Mouse (Mus musculus) neural tube, embryonic 15.5 days (tissue): ENCODE results near the gene Hpse2. TPM values are rescaled to one million over a fixed set of nuclear protein-coding genes. Genes with fewer than 3 reads are reported as not detected.
"Not testable (repeated sequence)": the region's sequence is repeated elsewhere in the genome, so short reads cannot be mapped to it uniquely, and the experiment has no call there.

Source experiments
- ATAC-seq: fragments of 200-750 bp; cut with Nextera tagmentation; 2 replicates; pipeline ENCODE4 v1.8.0; 2017; ENCODE audit warnings: mild to moderate bottlenecking, moderate TSS enrichment, moderate library complexity; ENCODE audit not compliant: low FRiP score
- H3K27ac ChIP-seq: fragments of 300-500 bp; sonication (generic); replicated peaks from 2 replicates; pipeline ENCODE4 v1.5.1; 2015; ENCODE audit warnings: mild to moderate bottlenecking, inconsistent platforms
- H3K27me3 ChIP-seq: fragments of 300-500 bp; sonication (generic); replicated peaks from 2 replicates; pipeline ENCODE4 v1.6.1; 2015; ENCODE audit warnings: inconsistent platforms
- H3K36me3 ChIP-seq: fragments of 300-500 bp; sonication (generic); 2 replicates; pipeline ENCODE4 v1.6.1; 2015; ENCODE audit warnings: inconsistent platforms
- H3K4me1 ChIP-seq: fragments of 300-500 bp; sonication (generic); 2 replicates; pipeline ENCODE4 v1.6.1; 2015; ENCODE audit warnings: inconsistent platforms
- H3K4me2 ChIP-seq: fragments of 300-500 bp; sonication (generic); 2 replicates; pipeline ENCODE4 v1.6.1; 2015; ENCODE audit warnings: inconsistent platforms, mild to moderate bottlenecking, moderate library complexity
- H3K4me3 ChIP-seq: fragments of 300-500 bp; sonication (generic); replicated peaks from 2 replicates; pipeline ENCODE4 v1.5.1; 2015; ENCODE audit warnings: mild to moderate bottlenecking, inconsistent platforms
- H3K9ac ChIP-seq: fragments of 300-500 bp; sonication (generic); replicated peaks from 2 replicates; pipeline ENCODE4 v1.6.1; 2015; ENCODE audit warnings: mild to moderate bottlenecking, inconsistent platforms
- H3K9me3 ChIP-seq: fragments of 300-500 bp; sonication (generic); replicated peaks from 2 replicates; pipeline ENCODE4 v1.6.1; 2016; ENCODE audit warnings: inconsistent platforms
- WGBS: fragments of 180-500 bp; shearing (Covaris S2); methylation state at CpG from one replicate; pipeline ENCODE4 v1.1.7; 2015; ENCODE audit warnings: mixed read lengths; 5-methylcytosine and 5-hydroxymethylcytosine counted together
- polyA plus RNA-seq: library from polyadenylated mRNA; unstranded; fragments of >200 nt; fragmentation: Nextera tagmentation; extraction: Ambion mirVana; gene quantifications from 2 replicates; pipeline ENCODE4 v1.2.1, GENCODE M21; 2015

Gene Hpse2
- polyA plus RNA-seq, 1 experiment from 2014 or later, result 0.24 TPM

GRCm38 (mm10) chr19:43384978-43385431 is 3.1 kb downstream of the Hpse2 start:
- H3K27me3 ChIP-seq, result peaks cover 68% of the 10 kb centered on the region
- peak overlapping the region; percentile 58 for H3K4me2 ChIP-seq
- H3K36me3 ChIP-seq, result no peaks in the 10 kb centered on the region
- peaks cover 35% of the 10 kb centered on the region for H3K4me1 ChIP-seq
- WGBS, result 1% methylated on average over 25 of the region's 25 CpGs
- no peaks in the 10 kb centered on the region for H3K9me3 ChIP-seq
- no peak overlapping the region for H3K27ac ChIP-seq
- no peak overlapping the region for H3K9ac ChIP-seq
- peak overlapping the region; percentile 31 for H3K4me3 ChIP-seq
- ATAC-seq, result no peak

GRCm38 (mm10) chr19:43384346-43384977 is 3.7 kb downstream of the Hpse2 start:
- Histone ChIP-seq H3K36me3 (no peaks in the 10 kb centered on the region), H3K4me2 (peak overlapping the region; percentile 58), H3K4me1 (peaks cover 35% of the 10 kb centered on the region), H3K9me3 (no peaks in the 10 kb centered on the region), H3K27ac (no peak overlapping the region), H3K27me3 (peaks cover 64% of the 10 kb centered on the region), H3K9ac (no peak overlapping the region), H3K4me3 (peak overlapping the region; percentile 31)
- 2% methylated on average over 19 of the region's 19 CpGs for WGBS
- no peak for ATAC-seq

DNA sequence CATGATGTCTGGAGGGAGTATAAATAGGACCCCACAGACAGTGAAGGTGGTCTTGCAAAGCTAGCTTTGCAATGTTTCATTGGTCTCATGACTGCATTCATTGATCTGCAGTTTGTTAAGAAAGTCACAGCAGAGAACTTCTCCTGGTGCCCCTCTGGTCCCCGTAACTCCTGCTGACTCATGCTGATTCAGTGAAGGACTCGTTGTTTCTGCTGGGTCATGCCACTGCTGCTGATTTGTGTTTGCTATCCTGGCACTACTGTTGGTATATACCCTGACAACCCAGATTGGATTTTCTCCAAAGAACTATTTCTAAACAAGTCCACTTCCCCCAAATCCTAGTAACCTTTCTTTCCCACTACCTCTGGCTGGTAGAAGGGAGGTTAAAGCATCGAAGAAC is 29.3 kb downstream of the Hpse2 start:
- Histone ChIP-seq H3K4me1 (no peaks in the 10 kb centered on the region), H3K4me2 (no peak overlapping the region), H3K9me3 (no peaks in the 10 kb centered on the region), H3K4me3 (no peak overlapping the region), H3K9ac (no peak overlapping the region), H3K36me3 (no peaks in the 10 kb centered on the region), H3K27ac (no peak overlapping the region), H3K27me3 (no peaks in the 10 kb centered on the region)
- 89% methylated on average over 3 of the region's 3 CpGs for WGBS
- ATAC-seq, result no peak

DNA sequence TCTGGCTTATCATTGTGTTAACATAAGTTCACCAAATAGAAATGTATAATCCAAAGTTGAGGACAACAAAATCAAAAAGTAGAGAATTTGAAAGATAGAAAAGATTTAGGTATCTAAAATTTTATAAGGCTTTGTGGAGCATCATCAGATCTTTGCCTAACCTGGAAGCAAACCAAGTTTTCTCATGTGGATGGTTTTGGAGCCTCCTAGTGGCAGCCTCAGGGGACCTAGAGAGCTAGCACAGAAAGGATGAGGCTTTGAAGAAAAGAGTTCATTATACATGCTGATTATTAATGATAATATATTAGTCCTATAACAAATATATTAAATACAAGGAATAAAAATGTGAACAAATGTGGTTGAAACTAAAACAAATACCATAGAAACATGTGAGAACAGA is 77.0 kb downstream of the Hpse2 start:
- Histone ChIP-seq H3K27me3 (no peaks in the 10 kb centered on the region), H3K27ac (no peak overlapping the region), H3K4me3 (no peak overlapping the region), H3K9ac (no peak overlapping the region), H3K9me3 (no peaks in the 10 kb centered on the region; the same call in 1 of the 2 replicates), H3K4me1 (no peaks in the 10 kb centered on the region), H3K4me2 (no peak overlapping the region), H3K36me3 (no peaks in the 10 kb centered on the region)
- ATAC-seq, result no peak

- H3K27me3 ChIP-seq, result no peaks in the 10 kb centered on the region
- no peaks in the 10 kb centered on the region; the same call in 1 of the 2 replicates for H3K9me3 ChIP-seq
- no peaks in the 10 kb centered on the region for H3K4me1 ChIP-seq
- no peak overlapping the region for H3K4me2 ChIP-seq
- ATAC-seq, result no peak
- no peak overlapping the region for H3K27ac ChIP-seq
- no peaks in the 10 kb centered on the region for H3K36me3 ChIP-seq
- no peak overlapping the region for H3K4me3 ChIP-seq
- H3K9ac ChIP-seq, result no peak overlapping the region
Measured at GRCm38 (mm10) chr19:43306756-43307155, 81.4 kb downstream of the Hpse2 start.

DNA sequence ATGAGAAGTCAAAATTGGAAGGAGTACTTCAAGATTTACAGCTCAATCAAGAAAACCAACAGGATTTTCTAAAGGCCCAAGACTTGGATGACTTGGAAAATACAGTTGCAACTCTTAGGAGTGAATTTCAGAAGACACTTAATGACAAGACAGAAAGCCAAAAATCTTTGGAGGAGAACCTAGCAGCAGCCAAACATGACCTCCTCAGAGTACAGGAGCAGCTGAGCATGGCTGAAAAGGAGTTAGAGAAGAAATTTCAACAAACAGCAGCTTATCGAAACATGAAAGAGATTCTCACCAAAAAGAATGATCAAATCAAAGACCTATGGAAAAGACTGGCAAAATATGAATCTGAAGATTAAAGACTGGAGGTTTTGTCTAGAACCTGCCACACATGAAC is 106.8 kb downstream of the Hpse2 start:
- H3K27me3 ChIP-seq, H3K4me3 ChIP-seq, H3K36me3 ChIP-seq, ATAC-seq, H3K9me3 ChIP-seq, H3K4me2 ChIP-seq, H3K27ac ChIP-seq, H3K9ac ChIP-seq, H3K4me1 ChIP-seq: not testable (repeated sequence)
- WGBS, result 100% methylated on average over 1 of the region's 1 CpGs

DNA sequence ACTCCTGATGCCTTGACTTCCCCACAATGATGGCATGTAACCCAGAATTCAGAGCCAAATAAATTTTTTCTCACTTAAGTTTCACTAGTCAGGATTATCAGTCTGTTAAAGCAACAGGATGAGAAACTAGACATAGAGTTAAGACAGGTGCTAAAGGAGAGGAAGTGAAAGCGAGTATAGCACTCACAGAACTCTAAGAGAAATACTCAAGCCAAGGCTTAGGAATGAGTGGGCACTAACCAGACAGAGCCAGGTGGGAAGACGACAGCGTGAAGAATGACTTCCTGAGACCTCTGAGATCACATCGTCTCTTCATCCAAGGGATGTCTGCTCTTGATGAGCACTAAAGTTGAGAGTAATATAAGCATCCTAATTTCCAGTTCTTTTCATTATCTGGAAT is 144.2 kb downstream of the Hpse2 start:
- Histone ChIP-seq H3K9ac (no peak overlapping the region), H3K27ac (no peak overlapping the region), H3K4me3 (no peak overlapping the region), H3K36me3 (no peaks in the 10 kb centered on the region), H3K4me2 (no peak overlapping the region), H3K9me3 (no peaks in the 10 kb centered on the region), H3K27me3 (no peaks in the 10 kb centered on the region), H3K4me1 (no peaks in the 10 kb centered on the region)
- 89% methylated on average over 4 of the region's 4 CpGs for WGBS
- no peak for ATAC-seq

- ATAC-seq, result no peak
- Histone ChIP-seq H3K36me3 (no peaks in the 10 kb centered on the region), H3K27ac (no peak overlapping the region), H3K9me3 (no peaks in the 10 kb centered on the region), H3K4me2 (no peak overlapping the region), H3K27me3 (no peaks in the 10 kb centered on the region), H3K9ac (no peak overlapping the region), H3K4me1 (no peaks in the 10 kb centered on the region), H3K4me3 (no peak overlapping the region)
- WGBS, result 59% methylated on average over 3 of the region's 3 CpGs
Measured at GRCm38 (mm10) chr19:43231711-43232110, 156.4 kb downstream of the Hpse2 start.

- no peaks in the 10 kb centered on the region for H3K4me1 ChIP-seq
Measured at GRCm38 (mm10) chr19:43193562-43193961, 194.6 kb downstream of the Hpse2 start.

GRCm38 (mm10) chr19:43175437-43175965 is 212.7 kb downstream of the Hpse2 start:
- Histone ChIP-seq H3K27me3 (no peaks in the 10 kb centered on the region), H3K27ac (no peak overlapping the region), H3K9ac (no peak overlapping the region), H3K4me1 (no peaks in the 10 kb centered on the region), H3K4me3 (no peak overlapping the region), H3K4me2 (no peak overlapping the region), H3K36me3 (no peaks in the 10 kb centered on the region), H3K9me3 (no peaks in the 10 kb centered on the region)
- no peak for ATAC-seq
- WGBS, result 90% methylated on average over 3 of the region's 3 CpGs

More at GRCm38 (mm10) chr19:43193562-43193961, 194.6 kb downstream of the Hpse2 start:
- ATAC-seq, result no peak
- Histone ChIP-seq H3K4me2 (no peak overlapping the region), H3K27ac (no peak overlapping the region), H3K9me3 (no peaks in the 10 kb centered on the region), H3K4me3 (no peak overlapping the region), H3K36me3 (no peaks in the 10 kb centered on the region), H3K27me3 (no peaks in the 10 kb centered on the region), H3K9ac (no peak overlapping the region)
- 75% methylated on average over 3 of the region's 3 CpGs for WGBS

DNA sequence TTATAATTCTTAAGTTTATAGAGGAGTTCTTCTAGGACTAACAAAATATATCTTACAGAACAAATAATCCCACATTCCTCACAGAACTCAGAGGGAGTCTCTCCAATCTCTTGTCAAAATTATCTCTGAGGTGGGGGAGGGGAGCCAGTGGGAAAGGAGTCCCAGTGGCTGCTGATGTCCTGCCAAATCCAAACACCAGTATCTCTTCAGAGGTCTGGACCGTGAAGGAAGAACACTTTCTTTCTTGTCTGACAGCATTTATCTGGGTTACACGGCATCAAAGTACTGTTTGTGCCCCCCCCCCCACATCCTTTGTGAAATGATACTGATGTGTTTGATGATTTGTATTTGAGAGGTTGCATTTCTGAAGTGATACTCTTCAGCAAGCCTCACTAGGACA is 213.3 kb downstream of the Hpse2 start:
- no peaks in the 10 kb centered on the region for H3K4me1 ChIP-seq
- H3K27me3 ChIP-seq, result no peaks in the 10 kb centered on the region
- 88% methylated on average over 2 of the region's 2 CpGs for WGBS
- no peak overlapping the region for H3K4me3 ChIP-seq
- ATAC-seq, result no peak
- H3K4me2 ChIP-seq, result no peak overlapping the region
- H3K9ac ChIP-seq, result no peak overlapping the region
- no peak overlapping the region for H3K27ac ChIP-seq
- H3K9me3 ChIP-seq, result no peaks in the 10 kb centered on the region
- H3K36me3 ChIP-seq, result no peaks in the 10 kb centered on the region

DNA sequence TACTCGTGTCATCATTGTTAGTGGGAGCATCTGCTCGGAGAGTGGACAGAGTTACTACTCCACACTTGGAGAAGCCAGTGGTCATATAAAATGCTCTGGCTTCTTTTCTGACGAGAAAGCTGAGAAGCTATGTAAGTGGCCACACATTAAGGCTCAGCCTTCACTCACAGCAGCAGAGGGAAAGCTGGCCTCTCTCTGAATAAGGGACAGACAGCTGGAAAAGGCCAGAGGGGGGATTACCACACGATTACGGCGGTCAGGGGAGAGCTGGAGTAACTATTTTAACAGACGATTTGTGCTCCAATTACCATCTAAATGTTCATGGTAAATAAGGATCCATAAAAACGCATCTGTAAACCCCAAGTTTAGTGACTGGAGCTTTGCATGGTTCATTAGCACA is 232.1 kb downstream of the Hpse2 start:
- Histone ChIP-seq H3K27me3 (no peaks in the 10 kb centered on the region), H3K9me3 (no peaks in the 10 kb centered on the region), H3K4me1 (peaks cover 5% of the 10 kb centered on the region; the same call in 1 of the 2 replicates), H3K4me3 (no peak overlapping the region), H3K9ac (no peak overlapping the region), H3K27ac (no peak overlapping the region), H3K4me2 (no peak overlapping the region), H3K36me3 (no peaks in the 10 kb centered on the region)
- 35% methylated on average over 8 of the region's 8 CpGs for WGBS
- no peak for ATAC-seq
